Mouse (Mus musculus) right cerebral cortex, postnatal 36 days (tissue): ENCODE measurements at regions not wholly inside any gene's neighbourhood (a gene's known extent, or its start where the extent isn't known, plus 50 kb on each side); places are given as distances from the start of the nearest gene placed in this dataset.

Experiments
- DNase-seq, 2 experiments: peaks; one replicate each; pipeline ENCODE4 v3.0.0; 2022; ENCODE audit warnings: low spot score in 2 of 2, mixed read lengths in 1 of 2

DNA sequence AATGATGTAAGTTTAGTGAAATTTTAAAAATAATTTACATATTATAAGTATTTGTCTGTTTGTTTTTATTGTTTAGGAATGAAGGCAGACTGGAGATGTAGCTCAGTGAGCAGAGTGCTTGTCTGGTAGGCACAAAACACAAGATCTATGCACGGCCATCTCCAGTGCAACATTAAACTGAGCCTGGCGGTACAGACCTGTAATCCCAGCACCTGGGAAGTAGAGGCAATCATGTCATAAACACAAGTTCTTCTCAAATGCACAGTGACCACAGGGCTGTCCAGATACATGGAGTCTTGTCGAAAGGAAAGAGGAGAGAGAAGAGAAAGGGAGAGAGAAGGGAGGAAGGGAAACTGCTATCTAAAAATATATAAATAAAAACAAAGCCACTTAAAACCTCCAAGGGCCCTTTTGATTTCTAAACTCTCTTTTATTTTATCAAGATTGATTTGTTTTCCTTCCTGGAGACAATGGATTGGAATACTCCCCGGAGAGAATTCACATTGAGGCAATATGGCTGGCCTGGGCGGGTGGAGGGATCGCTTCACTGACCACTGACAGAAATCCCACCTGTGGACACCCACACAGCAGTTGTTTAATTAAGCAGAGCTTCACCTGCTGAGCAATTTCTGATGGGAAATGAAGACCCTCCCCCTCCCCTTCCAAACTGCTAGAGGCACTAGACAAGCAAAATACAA, 215.6 kb upstream of the Tll1 start:
- DNase-seq = no peak

GRCm38 (mm10) chr8:64412488-64413188, 206.6 kb upstream of the Tll1 start:
- DNase-seq = no peak

DNA sequence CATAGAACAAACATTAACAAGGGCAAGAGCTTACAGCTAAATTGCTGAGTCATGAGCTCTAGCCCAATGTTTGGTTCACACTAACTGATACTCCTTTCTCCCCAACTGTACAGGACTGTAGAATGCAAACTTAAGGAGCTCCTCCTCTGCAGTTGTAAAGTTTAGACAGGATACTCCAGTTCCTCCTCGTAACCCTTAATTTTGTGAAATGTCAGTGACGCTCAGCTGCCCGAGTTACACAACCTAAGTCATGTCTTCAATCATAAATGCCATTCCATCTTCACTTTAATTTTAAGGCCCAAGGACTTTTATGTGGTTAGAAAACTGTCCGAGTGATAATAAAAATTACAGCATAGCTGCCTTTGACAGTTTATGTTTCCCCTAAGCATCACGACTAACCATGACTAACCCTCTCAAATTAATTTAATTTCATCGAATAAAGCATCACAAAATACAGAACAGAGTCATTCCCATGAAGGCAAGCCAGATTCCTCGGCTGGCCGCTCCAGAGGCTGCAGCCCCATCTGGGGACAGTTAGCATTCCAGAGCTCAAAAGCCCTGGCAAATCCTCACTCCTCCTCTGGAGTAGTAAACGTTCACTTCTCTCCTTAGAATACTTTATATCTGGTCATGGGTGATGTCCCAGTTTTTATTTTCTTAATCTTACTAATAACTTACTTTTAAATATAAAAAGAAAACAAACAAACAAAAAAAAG, 200.9 kb upstream of the Tll1 start:
- DNase-seq = no peak

DNA sequence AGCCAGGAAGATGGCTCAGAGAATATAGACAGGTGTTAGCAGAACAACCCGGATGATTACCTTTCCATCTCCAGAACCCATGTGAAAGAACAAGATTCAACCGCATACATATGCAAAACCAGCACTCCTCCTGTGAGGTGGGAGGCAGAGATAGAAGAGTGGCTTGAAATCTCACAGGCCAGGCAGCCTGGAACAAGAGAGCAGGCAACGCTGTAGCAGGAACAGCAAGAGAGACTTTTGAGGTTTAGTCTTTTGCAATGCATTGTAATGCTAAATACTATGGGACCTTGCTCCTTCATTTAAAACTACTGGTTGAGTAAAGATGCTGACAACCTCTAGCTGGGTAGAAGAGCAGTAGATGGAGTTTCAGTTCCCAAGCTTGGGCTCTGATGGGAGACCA, 193.5 kb upstream of the Tll1 start:
- no peak for DNase-seq

- no peak for DNase-seq
Measured at GRCm38 (mm10) chr8:64397876-64398275, 191.8 kb upstream of the Tll1 start.

DNA sequence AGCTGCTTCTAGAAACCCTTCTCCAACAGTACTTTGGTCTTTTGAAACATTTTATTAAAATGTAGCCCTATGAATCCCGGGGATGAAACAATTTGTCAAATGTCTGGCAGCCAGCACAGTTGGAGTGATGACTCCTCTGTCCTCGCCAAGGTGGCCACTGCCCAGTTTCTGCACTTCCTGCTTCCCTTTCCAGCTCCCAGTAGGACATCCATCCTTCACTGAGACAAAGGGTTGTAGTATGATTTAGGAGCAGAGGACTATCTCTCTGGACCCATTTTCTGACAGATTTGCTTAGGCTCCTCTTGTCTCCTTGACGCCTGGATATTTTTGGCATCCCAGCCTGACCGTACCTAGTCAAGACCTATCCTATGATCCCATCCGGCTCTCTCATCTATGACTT, 189.7 kb upstream of the Tll1 start:
- no peak for DNase-seq

DNA sequence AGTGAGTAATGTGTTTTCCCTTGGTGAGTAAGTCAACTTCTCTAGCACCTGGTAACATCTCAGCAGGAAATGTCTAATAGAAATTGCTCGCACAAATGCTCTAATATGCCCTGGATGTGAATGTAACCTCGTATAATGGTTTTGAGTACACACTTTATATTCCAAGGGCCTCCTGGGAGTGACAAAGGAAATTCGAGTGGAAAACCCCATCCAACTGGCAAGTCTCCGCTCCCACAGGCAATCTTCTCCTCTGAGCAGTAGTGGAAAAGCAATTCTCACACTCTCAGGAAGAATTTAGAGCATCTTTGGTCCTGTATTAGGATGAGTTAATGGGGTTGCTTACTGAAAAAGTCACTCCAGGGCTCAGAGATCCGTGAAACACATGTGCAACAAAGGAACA, 183.4 kb upstream of the Tll1 start:
- no peak for DNase-seq

DNA sequence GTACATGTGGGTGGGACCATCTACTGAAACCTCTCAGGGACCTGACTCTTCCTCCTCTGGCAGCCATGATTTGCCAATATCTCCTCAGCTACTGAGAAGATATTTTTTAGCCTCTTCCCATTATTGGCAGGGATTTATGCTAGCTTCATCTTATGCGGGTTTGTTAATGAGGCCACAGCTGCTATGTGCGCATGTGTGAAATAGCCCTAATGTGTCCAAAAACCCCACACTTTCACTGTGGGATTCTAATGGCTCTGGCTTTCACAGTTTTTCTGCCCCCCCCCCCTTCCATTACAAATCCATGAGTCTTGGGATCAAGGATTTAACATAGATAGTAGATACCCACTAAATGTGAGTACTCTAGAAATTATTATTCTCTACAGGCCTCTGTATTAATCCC, 182.2 kb upstream of the Tll1 start:
- DNase-seq = no peak

DNA sequence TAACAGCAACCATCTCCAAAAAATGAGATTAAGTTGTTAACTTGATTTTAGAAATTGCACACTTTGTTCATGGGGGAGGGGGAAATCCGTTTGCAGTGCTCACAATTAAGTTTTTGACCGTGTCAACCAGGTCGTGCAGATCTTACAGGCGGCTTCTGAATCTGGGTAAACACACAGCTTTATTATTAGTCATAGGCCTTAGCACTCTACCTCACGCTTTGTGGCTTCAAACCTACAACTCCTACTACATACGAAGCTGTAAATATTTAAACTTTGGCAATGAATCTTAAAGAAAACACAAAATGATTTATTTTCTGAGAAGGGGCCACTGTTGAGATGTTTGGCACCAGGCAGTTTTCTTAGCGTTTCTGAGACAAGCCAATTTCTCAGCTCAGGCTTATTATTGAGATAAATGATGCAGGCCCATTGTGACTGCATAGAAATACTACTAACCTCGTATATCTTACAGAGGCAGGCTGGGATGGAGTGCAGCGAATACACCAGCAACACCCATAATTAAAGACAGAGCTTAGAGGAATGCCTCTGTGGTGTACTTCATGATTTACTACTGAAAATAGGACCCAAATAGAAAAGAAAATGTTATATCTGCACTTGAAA, 173.8 kb upstream of the Tll1 start:
- no peak for DNase-seq

DNA sequence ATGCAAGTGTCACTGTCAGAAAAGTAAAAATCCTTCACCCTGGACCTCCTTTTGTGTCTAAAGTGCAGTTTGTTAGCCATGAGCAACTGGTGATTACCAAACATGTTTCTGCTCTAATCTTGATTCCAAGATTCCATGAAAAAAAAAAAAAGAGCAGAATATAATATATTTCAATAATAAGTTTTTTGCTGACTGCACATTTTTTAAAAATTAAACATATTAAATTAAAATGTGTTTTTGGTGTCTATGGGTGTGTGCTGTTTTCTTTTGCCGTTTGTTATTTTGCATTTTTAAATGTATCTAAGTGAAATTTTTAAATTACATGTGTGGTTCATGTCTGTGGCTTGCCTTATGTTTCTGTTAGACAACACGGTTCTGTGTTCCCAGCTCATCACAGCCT, 171.8 kb upstream of the Tll1 start:
- no peak for DNase-seq

DNA sequence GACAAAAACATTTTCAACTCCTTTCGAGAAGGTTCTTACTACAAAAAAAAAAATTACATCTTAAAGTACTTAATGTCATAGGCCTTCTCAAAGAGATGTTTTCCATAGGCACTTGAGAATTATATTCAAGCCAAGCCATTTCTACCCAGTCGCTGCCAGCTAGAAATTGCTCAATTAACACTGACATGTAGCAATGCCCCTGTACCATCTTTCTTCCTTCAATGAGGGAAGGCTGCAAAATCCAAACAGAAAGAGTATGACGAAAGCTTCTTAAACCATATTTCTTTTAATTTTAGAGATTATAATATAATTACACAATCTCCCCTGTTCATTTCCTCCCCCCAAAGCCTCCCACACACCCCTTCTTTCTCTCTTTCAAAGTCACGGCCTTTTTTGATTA, 169.4 kb upstream of the Tll1 start:
- no peak for DNase-seq

DNA sequence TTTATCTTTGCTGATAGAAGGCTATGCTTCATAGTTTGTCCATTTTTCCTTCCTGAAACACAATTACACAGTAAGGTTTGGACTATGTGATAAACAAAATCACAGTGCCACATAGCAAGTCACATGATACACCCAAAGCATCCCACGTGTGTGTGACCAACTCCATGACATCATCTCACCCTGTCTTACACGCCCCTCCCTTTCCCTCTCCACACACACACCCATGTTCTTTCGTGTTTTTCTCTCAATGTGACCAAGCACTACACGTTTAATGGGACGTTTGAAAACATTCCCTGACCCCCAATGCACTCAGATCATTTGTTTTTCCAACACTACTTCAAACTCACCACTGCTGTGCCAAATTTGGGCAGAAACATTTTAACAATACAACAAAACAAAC, 168.9 kb upstream of the Tll1 start:
- DNase-seq = no peak

GRCm38 (mm10) chr8:64369973-64370372, 163.9 kb upstream of the Tll1 start:
- DNase-seq = no peak

GRCm38 (mm10) chr8:64367906-64368305, 161.8 kb upstream of the Tll1 start:
- DNase-seq = no peak

DNA sequence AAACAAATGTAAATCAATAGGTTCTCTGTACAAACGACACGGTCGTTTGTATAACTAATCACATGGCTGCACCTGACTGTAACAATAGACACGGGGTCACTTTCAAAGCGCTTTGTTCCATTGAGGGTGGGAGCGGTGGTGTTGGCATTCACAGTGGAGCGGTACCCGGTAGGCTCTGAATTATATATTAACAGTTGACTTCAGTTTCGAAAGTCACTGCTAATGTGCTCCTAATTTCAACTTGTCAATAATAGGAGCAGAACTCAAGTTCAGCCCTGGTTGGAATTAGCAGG, 160.8 kb upstream of the Tll1 start:
- no peak for DNase-seq

- DNase-seq = no peak
Measured at GRCm38 (mm10) chr8:64366226-64366973, 160.3 kb upstream of the Tll1 start.

DNA sequence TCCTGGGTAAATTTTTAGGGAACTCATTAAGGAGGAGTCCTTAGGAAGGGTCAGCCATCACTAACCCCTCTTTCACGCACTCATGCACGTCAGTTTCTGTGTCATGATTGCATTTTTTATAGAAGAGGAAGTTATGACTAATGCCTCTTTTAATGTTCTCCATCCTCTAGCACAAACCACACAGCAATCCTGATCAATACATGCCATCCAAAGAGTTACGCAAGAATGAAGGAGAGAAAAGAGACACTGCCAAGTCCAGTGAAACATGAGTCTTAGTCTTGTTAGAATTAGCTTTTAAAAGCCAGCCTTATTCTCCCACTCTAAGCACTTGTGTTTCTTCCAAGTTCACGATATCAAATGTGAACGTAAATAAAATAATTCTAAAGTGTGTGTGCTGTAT, 151.0 kb upstream of the Tll1 start:
- no peak for DNase-seq

GRCm38 (mm10) chr8:64348082-64348646, 142.1 kb upstream of the Tll1 start:
- no peak for DNase-seq

GRCm38 (mm10) chr8:64347490-64347889, 141.4 kb upstream of the Tll1 start:
- DNase-seq = no peak

- no peak for DNase-seq
Measured at GRCm38 (mm10) chr8:64346428-64346827, 140.4 kb upstream of the Tll1 start.

- no peak for DNase-seq
Measured at GRCm38 (mm10) chr8:64344933-64345332, 138.9 kb upstream of the Tll1 start.

DNA sequence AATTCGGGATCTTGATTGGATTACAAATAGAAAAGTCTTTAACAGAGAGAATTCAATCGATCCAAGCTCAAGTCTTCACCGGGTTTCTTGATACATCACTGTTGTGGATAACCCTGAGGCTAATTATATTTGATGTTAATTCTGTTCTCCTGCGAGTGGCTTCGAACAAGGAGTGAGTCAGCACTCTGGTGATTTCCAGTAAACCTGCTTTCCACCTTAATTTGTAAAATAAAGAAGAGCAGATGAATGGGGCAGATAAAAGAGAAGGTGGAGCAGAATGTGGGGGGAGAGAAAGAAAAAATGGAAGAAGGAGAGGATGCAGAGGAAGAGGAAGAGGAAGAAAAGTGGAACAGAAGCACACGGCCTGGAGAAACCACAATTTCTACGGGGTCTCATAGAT, 137.5 kb upstream of the Tll1 start:
- no peak for DNase-seq
